Mouse (Mus musculus) induced T-regulatory cell, adult 2 months (primary cell): ENCODE data around the gene Olfr1445.

ENCODE experiments used
- DNase-seq: peaks from one replicate; pipeline ENCODE4 v3.0.0-alpha.2; 2012; ENCODE audit warnings: low read depth

Olfr1445 gene

GRCm38 (mm10) chr19:12883555-12883954 lies at the start of gene Olfr1445:
TSS of gene Olfr1445 (plus strand) at chr19:12883855.
- DNase-seq, result no peak

- DNase-seq, result no peak
Observed at GRCm38 (mm10) chr19:12838507-12838906, 45.1 kb upstream of the Olfr1445 start.

GRCm38 (mm10) chr19:12846382-12846781 lies 37.3 kb upstream of the Olfr1445 start, which contains the start of gene Gm5244:
TSS of gene Gm5244 (plus strand) at chr19:12846682.
- DNase-seq, result no peak

- no peak for DNase-seq
Observed at GRCm38 (mm10) chr19:12856983-12857382, 26.7 kb upstream of the Olfr1445 start, which contains the start of gene Olfr1444. TSS of gene Olfr1444 (plus strand) at chr19:12857283.

GRCm38 (mm10) chr19:12893424-12893823 lies 9.8 kb downstream of the Olfr1445 start, which contains the start of gene Olfr1446:
TSS of gene Olfr1446 (minus strand) at chr19:12893524.
- DNase-seq, result no peak

GRCm38 (mm10) chr19:12903643-12904042 lies 20.0 kb downstream of the Olfr1445 start, which contains the start of gene Olfr1447:
TSS of gene Olfr1447 (minus strand) at chr19:12903743.
- DNase-seq, result no peak

- DNase-seq, result no peak
Observed at GRCm38 (mm10) chr19:12924319-12924718, 40.7 kb downstream of the Olfr1445 start, which contains the start of gene Olfr1448. TSS of gene Olfr1448 (minus strand) at chr19:12924419.

- DNase-seq, result no peak
Observed at GRCm38 (mm10) chr19:12930540-12930939, 46.9 kb downstream of the Olfr1445 start, which contains the start of gene Olfr1449. TSS of gene Olfr1449 (plus strand) at chr19:12930840.
